Mouse (Mus musculus): Measurements from ENCODE around the gene Ctla4. TPM values are rescaled to one million over a fixed set of nuclear protein-coding genes. Genes with fewer than 3 reads are reported as not detected.

The Ctla4 gene
- polyA plus RNA-seq, 1 experiment from 2014 or later, result not detected

DNA sequence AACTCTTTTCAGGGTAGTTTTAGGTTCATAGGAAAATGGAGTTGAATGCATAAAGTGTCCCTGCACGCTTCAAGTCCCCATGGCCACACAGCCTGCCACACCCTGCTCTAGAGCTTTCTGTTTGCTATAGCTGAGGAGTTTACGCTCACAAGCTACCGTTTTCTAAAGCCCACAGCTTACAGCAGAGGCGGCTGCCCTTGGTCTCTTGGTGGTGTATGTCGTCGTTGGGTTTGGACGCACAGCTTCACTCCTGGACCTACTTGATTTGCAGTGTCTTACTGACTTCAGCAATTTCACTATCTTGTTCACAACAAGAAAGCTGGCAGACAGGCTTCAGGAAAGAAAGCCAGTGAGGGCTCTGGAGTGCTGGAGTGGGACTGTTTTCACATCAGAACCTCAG lies 66.2 kb downstream of the Ctla4 start:
- 65% methylated on average over 7 of the region's 7 CpGs for WGBS
- no peak for ATAC-seq (replicated peaks; ENCODE audit: low FRiP score, low read depth)
- TF ChIP-seq CTCF (IDR thresholded peaks at IDR 0.05; ENCODE audit: low read depth), result no peak

DNA sequence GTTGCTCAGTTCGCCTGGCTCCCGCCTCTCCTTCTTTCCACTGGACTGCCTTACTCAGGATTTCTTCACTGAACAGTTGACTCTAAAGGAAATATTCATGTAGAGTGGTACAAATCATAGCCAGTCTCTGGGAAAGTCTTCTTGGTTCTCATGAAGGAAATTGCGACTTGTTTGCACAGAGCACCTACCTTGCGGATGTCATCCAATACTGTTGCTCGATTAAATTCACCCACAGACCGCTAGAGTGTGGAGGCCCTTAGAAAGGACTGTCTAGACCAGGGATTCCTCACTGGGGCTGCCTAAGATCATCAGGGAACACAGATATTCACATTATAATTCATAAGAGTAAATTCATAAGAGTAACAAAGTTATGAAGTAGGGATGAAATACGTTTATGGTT lies 66.9 kb downstream of the Ctla4 start:
- DNase-seq (ENCODE audit: low spot score) (no peak), ATAC-seq (replicated peaks; ENCODE audit: low FRiP score, low read depth) (no peak)
- Histone ChIP-seq H3K9ac (ENCODE audit: low read depth, low read length) (no peak overlapping the region), H3K36me3 (ENCODE audit: insufficient read depth, low read length) (no peaks in the 10 kb centered on the region), H3K27me3 (ENCODE audit: insufficient read depth, low read length) (no peaks in the 10 kb centered on the region), H3K4me3 (replicated peaks; ENCODE audit: low read depth, low read length) (no peak overlapping the region), H3K9me3 (replicated peaks; ENCODE audit: low read length) (no peaks in the 10 kb centered on the region), H3K27ac (no peak overlapping the region), H3K4me1 (replicated peaks; ENCODE audit: insufficient read depth, low read length) (no peaks in the 10 kb centered on the region), H3K4me2 (ENCODE audit: low read length) (no peak overlapping the region)
- 82% methylated on average over 7 of the region's 7 CpGs for WGBS
- no peak for TF ChIP-seq CTCF (IDR thresholded peaks at IDR 0.05; ENCODE audit: low read depth)

More for the DNA sequence above, 66.2 kb downstream of the Ctla4 start:
- H3K4me3 ChIP-seq (replicated peaks; ENCODE audit: low read depth, low read length), result no peak overlapping the region
- H3K4me1 ChIP-seq (replicated peaks; ENCODE audit: insufficient read depth, low read length), result no peaks in the 10 kb centered on the region
- H3K4me2 ChIP-seq (ENCODE audit: low read length), result no peak overlapping the region
- H3K36me3 ChIP-seq (ENCODE audit: insufficient read depth, low read length), result no peaks in the 10 kb centered on the region
- H3K27ac ChIP-seq, result no peak overlapping the region
- no peaks in the 10 kb centered on the region for H3K9me3 ChIP-seq (replicated peaks; ENCODE audit: low read length)
- no peak for DNase-seq (ENCODE audit: low spot score)
- no peak overlapping the region for H3K9ac ChIP-seq (ENCODE audit: low read depth, low read length)
- no peaks in the 10 kb centered on the region for H3K27me3 ChIP-seq (ENCODE audit: insufficient read depth, low read length)

DNA sequence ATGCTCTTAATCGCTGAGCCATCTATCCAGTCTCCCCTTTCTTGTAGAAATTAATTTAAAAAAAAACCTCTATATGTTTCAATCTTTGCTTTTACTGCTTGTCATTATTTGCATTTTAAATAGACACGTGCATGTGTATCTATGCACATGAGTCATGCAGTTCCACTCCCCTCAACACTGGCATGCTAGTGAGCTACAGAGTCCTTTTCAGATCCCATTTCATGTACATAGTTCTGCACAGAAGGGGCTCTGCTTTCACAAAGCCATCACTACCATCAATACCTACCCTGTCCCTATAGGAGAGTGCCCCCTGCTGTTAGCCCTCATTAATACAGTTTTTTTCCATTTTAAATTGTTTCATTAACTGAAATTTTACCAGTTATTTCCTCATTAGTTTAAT lies 68.0 kb downstream of the Ctla4 start:
- H3K4me2 ChIP-seq (ENCODE audit: low read length), result no peak overlapping the region
- H3K4me1 ChIP-seq (replicated peaks; ENCODE audit: insufficient read depth, low read length), result no peaks in the 10 kb centered on the region
- no peaks in the 10 kb centered on the region for H3K36me3 ChIP-seq (ENCODE audit: insufficient read depth, low read length)
- no peak overlapping the region for H3K9ac ChIP-seq (ENCODE audit: low read depth, low read length)
- no peaks in the 10 kb centered on the region for H3K27me3 ChIP-seq (ENCODE audit: insufficient read depth, low read length)
- ATAC-seq (replicated peaks; ENCODE audit: low FRiP score, low read depth), result no peak
- peak; percentile 73 for TF ChIP-seq CTCF (IDR thresholded peaks at IDR 0.05; ENCODE audit: low read depth)
- H3K4me3 ChIP-seq (replicated peaks; ENCODE audit: low read depth, low read length), result no peak overlapping the region
- peak; percentile 62 for DNase-seq (ENCODE audit: low spot score)
- 47% methylated on average over 2 of the region's 2 CpGs for WGBS
- no peaks in the 10 kb centered on the region for H3K9me3 ChIP-seq (replicated peaks; ENCODE audit: low read length)
- H3K27ac ChIP-seq, result no peak overlapping the region

GRCm38 (mm10) chr1:60955186-60955585 lies 68.4 kb downstream of the Ctla4 start:
- WGBS, result 88% methylated on average over 3 of the region's 3 CpGs
- Histone ChIP-seq H3K27ac (no peak overlapping the region), H3K9me3 (replicated peaks; ENCODE audit: low read length) (no peaks in the 10 kb centered on the region), H3K27me3 (ENCODE audit: insufficient read depth, low read length) (no peaks in the 10 kb centered on the region), H3K4me3 (replicated peaks; ENCODE audit: low read depth, low read length) (no peak overlapping the region), H3K9ac (ENCODE audit: low read depth, low read length) (no peak overlapping the region), H3K4me1 (replicated peaks; ENCODE audit: insufficient read depth, low read length) (no peaks in the 10 kb centered on the region), H3K36me3 (ENCODE audit: insufficient read depth, low read length) (no peaks in the 10 kb centered on the region), H3K4me2 (ENCODE audit: low read length) (no peak overlapping the region)
- TF ChIP-seq CTCF (IDR thresholded peaks at IDR 0.05; ENCODE audit: low read depth), result no peak
- DNase-seq (ENCODE audit: low spot score) (no peak), ATAC-seq (replicated peaks; ENCODE audit: low FRiP score, low read depth) (no peak)

GRCm38 (mm10) chr1:60956196-60956595 lies 69.4 kb downstream of the Ctla4 start:
- Histone ChIP-seq H3K27me3 (ENCODE audit: insufficient read depth, low read length) (no peaks in the 10 kb centered on the region), H3K4me3 (replicated peaks; ENCODE audit: low read depth, low read length) (no peak overlapping the region), H3K9me3 (replicated peaks; ENCODE audit: low read length) (no peaks in the 10 kb centered on the region), H3K4me2 (ENCODE audit: low read length) (no peak overlapping the region), H3K36me3 (ENCODE audit: insufficient read depth, low read length) (no peaks in the 10 kb centered on the region), H3K27ac (no peak overlapping the region), H3K4me1 (replicated peaks; ENCODE audit: insufficient read depth, low read length) (no peaks in the 10 kb centered on the region), H3K9ac (ENCODE audit: low read depth, low read length) (no peak overlapping the region)
- no peak for DNase-seq (ENCODE audit: low spot score)
- no peak for TF ChIP-seq CTCF (IDR thresholded peaks at IDR 0.05; ENCODE audit: low read depth)
- no peak for ATAC-seq (replicated peaks; ENCODE audit: low FRiP score, low read depth)
- WGBS, result 85% methylated on average over 6 of the region's 6 CpGs

- Histone ChIP-seq H3K9me3 (replicated peaks; ENCODE audit: low read length) (no peaks in the 10 kb centered on the region), H3K4me3 (replicated peaks; ENCODE audit: low read depth, low read length) (no peak overlapping the region), H3K27me3 (ENCODE audit: insufficient read depth, low read length) (no peaks in the 10 kb centered on the region), H3K9ac (ENCODE audit: low read depth, low read length) (no peak overlapping the region), H3K36me3 (ENCODE audit: insufficient read depth, low read length) (no peaks in the 10 kb centered on the region), H3K4me1 (replicated peaks; ENCODE audit: insufficient read depth, low read length) (no peaks in the 10 kb centered on the region), H3K27ac (no peak overlapping the region), H3K4me2 (ENCODE audit: low read length) (no peak overlapping the region)
- DNase-seq (ENCODE audit: low spot score), result no peak
- TF ChIP-seq CTCF (IDR thresholded peaks at IDR 0.05; ENCODE audit: low read depth), result peak; percentile 28; the same call in 1 of the 2 replicates
- WGBS, result 64% methylated on average over 1 of the region's 1 CpGs
- ATAC-seq (replicated peaks; ENCODE audit: low FRiP score, low read depth), result no peak
Observed at GRCm38 (mm10) chr1:60958287-60958686, 71.5 kb downstream of the Ctla4 start.

DNA sequence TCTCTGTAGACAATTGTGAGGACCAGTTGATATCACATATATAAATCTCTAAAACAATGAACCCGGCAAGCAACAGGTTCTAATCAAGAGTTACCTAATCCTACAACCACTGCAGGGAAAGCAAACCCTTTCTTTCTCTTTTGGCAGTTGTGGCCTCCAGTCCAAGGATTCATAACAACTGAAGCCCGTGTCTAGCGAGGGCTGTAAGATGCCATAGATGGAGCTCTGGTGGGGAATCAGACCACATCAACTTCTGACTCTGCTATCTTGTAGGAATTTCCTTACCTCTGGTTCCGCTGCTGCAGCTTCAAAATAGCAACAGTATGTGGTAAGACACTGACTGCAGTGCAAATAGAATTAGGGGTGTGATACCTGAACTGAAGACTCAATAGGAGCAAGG lies 72.4 kb downstream of the Ctla4 start:
- H3K27ac ChIP-seq, result no peak overlapping the region
- 77% methylated on average over 4 of the region's 4 CpGs for WGBS
- no peaks in the 10 kb centered on the region for H3K9me3 ChIP-seq (replicated peaks; ENCODE audit: low read length)
- H3K27me3 ChIP-seq (ENCODE audit: insufficient read depth, low read length), result no peaks in the 10 kb centered on the region
- H3K36me3 ChIP-seq (ENCODE audit: insufficient read depth, low read length), result no peaks in the 10 kb centered on the region
- ATAC-seq (replicated peaks; ENCODE audit: low FRiP score, low read depth) (no peak), DNase-seq (ENCODE audit: low spot score) (no peak)
- no peak for TF ChIP-seq CTCF (IDR thresholded peaks at IDR 0.05; ENCODE audit: low read depth)
- H3K4me3 ChIP-seq (replicated peaks; ENCODE audit: low read depth, low read length), result no peak overlapping the region
- H3K4me2 ChIP-seq (ENCODE audit: low read length), result no peak overlapping the region
- no peaks in the 10 kb centered on the region for H3K4me1 ChIP-seq (replicated peaks; ENCODE audit: insufficient read depth, low read length)
- no peak overlapping the region for H3K9ac ChIP-seq (ENCODE audit: low read depth, low read length)
